Comparison of ENCODE assay signal across 17 mouse cellular contexts in genomic region chr13:96376871-96377270, GRCm38 (mm10). TPM values are rescaled to one million over a fixed set of nuclear protein-coding genes. Genes with fewer than 3 reads are reported as not detected.
DNase-seq lines count a peak whose midpoint lies in the region; ATAC-seq and TF ChIP-seq lines count a peak whose summit lies in the region.
"Had no signal": no experiment of that assay in that cellular context is flagged by ENCODE, and none has a peak within 500 bp of the region (broad histone marks: within the 10 kb centered on the region; RNA-seq: fewer than 3 reads in every experiment).

No protein-coding gene starts in this region.

- no peak for TF ChIP-seq CTCF in lung, postnatal 0 days (IDR thresholded peaks at IDR 0.05)

- H3K27ac ChIP-seq in heart, embryonic 12.5 days (ENCODE audit: poor library complexity, severe bottlenecking), result no peak overlapping the region
- H3K27ac ChIP-seq in embryonic facial prominence, embryonic 15.5 days (replicated peaks), result no peak overlapping the region
- H3K27ac ChIP-seq in lung, postnatal 0 days (ENCODE audit: low read length), result no peak overlapping the region
- H3K27ac ChIP-seq: heart, embryonic 13.5 days; hindbrain, embryonic 13.5 days; liver, embryonic 13.5 days; neural tube, embryonic 12.5 days had no signal

- no peaks in the 10 kb centered on the region; the same call in 1 of the 2 replicates for H3K9me3 ChIP-seq in heart, embryonic 12.5 days (replicated peaks)
- no peaks in the 10 kb centered on the region for H3K9me3 ChIP-seq in embryonic facial prominence, embryonic 15.5 days (replicated peaks)
- no peaks in the 10 kb centered on the region for H3K9me3 ChIP-seq in lung, postnatal 0 days (ENCODE audit: low read length)
- H3K9me3 ChIP-seq: heart, embryonic 13.5 days; hindbrain, embryonic 13.5 days; liver, embryonic 13.5 days; neural tube, embryonic 12.5 days had no signal

- peak; percentile 37 to 49 for DNase-seq in heart, postnatal 10 days
- DNase-seq in gastrocnemius, postnatal 10 days, result peak; percentile 54
- peak; percentile 27 for DNase-seq in lung, postnatal 0 days (ENCODE audit: low spot score)
- no peak for DNase-seq in layer of hippocampus, adult 8-10 months (ENCODE audit: low spot score in 2 of 2)
- DNase-seq: adrenal gland, postnatal 14 days; cerebellum, adult 9-11 months; forebrain, postnatal 0 days; kidney, postnatal 14 days; liver, embryonic 13.5 days; right cerebral cortex, postnatal 25 days had no signal

- H3K9ac ChIP-seq in heart, embryonic 12.5 days, result no peak overlapping the region
- no peak overlapping the region for H3K9ac ChIP-seq in embryonic facial prominence, embryonic 15.5 days
- H3K9ac ChIP-seq in lung, postnatal 0 days (replicated peaks; ENCODE audit: low read depth), result no peak overlapping the region
- H3K9ac ChIP-seq: forebrain, postnatal 0 days; heart, embryonic 13.5 days; hindbrain, embryonic 13.5 days; liver, embryonic 13.5 days; neural tube, embryonic 12.5 days had no signal

- H3K4me3 ChIP-seq in heart, embryonic 12.5 days, result no peak overlapping the region
- H3K4me3 ChIP-seq in embryonic facial prominence, embryonic 15.5 days (replicated peaks), result no peak overlapping the region
- no peak overlapping the region for H3K4me3 ChIP-seq in lung, postnatal 0 days (ENCODE audit: low read depth, low read length)
- H3K4me3 ChIP-seq: heart, embryonic 13.5 days; hindbrain, embryonic 13.5 days; liver, embryonic 13.5 days; neural tube, embryonic 12.5 days had no signal

- WGBS in heart, embryonic 12.5 days, result 90% methylated on average over 18 of the region's 18 CpGs
- 63% methylated on average over 18 of the region's 18 CpGs for WGBS in embryonic facial prominence, embryonic 15.5 days
- 74% methylated on average over 18 of the region's 18 CpGs for WGBS in lung, postnatal 0 days

- H3K36me3 ChIP-seq in heart, embryonic 12.5 days, result no peaks in the 10 kb centered on the region
- no peaks in the 10 kb centered on the region for H3K36me3 ChIP-seq in embryonic facial prominence, embryonic 15.5 days
- no peaks in the 10 kb centered on the region for H3K36me3 ChIP-seq in lung, postnatal 0 days (ENCODE audit: insufficient read depth, low read length)
- H3K36me3 ChIP-seq: heart, embryonic 13.5 days; hindbrain, embryonic 13.5 days; liver, embryonic 13.5 days; neural tube, embryonic 12.5 days had no signal

- intact Hi-C loops in heart, postnatal 10 days (cut with DNase I), result no loop called here

- H3K27me3 ChIP-seq in heart, embryonic 12.5 days (replicated peaks), result no peaks in the 10 kb centered on the region
- no peaks in the 10 kb centered on the region for H3K27me3 ChIP-seq in embryonic facial prominence, embryonic 15.5 days
- H3K27me3 ChIP-seq in lung, postnatal 0 days (replicated peaks; ENCODE audit: insufficient read depth, low read length), result no peaks in the 10 kb centered on the region
- H3K27me3 ChIP-seq: heart, embryonic 13.5 days; hindbrain, embryonic 13.5 days; liver, embryonic 13.5 days; neural tube, embryonic 12.5 days had no signal

- H3K4me1 ChIP-seq in heart, embryonic 12.5 days (replicated peaks), result no peaks in the 10 kb centered on the region
- no peaks in the 10 kb centered on the region for H3K4me1 ChIP-seq in embryonic facial prominence, embryonic 15.5 days
- no peaks in the 10 kb centered on the region for H3K4me1 ChIP-seq in lung, postnatal 0 days (ENCODE audit: insufficient read depth, low read depth, low read length)
- H3K4me1 ChIP-seq: heart, embryonic 13.5 days; hindbrain, embryonic 13.5 days; liver, embryonic 13.5 days; neural tube, embryonic 12.5 days had no signal

- TF ChIP-seq EP300 in lung, postnatal 0 days (IDR thresholded peaks at IDR 0.05), result no peak

- no peak for ATAC-seq in heart, embryonic 12.5 days (ENCODE audit: insufficient number of reproducible peaks, low FRiP score)
- no peak; the same call in 1 of the 2 replicates for ATAC-seq in embryonic facial prominence, embryonic 15.5 days (ENCODE audit: insufficient number of reproducible peaks, low FRiP score, low TSS enrichment, low read depth)
- no peak; the same call in 1 of the 2 replicates for ATAC-seq in lung, postnatal 0 days
- ATAC-seq in frontal cortex, adult (ENCODE audit: low TSS enrichment), result no peak
- ATAC-seq: forebrain, postnatal 0 days; intestine, postnatal 0 days had no signal

- no peak overlapping the region for H3K4me2 ChIP-seq in heart, embryonic 12.5 days
- 0 out of 2 replicates have a peak overlapping the region, but pooled peaks have one; percentile 15 for H3K4me2 ChIP-seq in embryonic facial prominence, embryonic 15.5 days (replicated peaks)
- H3K4me2 ChIP-seq in lung, postnatal 0 days (replicated peaks; ENCODE audit: low read depth, low read length), result no peak overlapping the region
- H3K4me2 ChIP-seq: heart, embryonic 13.5 days; hindbrain, embryonic 13.5 days; liver, embryonic 13.5 days; neural tube, embryonic 12.5 days had no signal

RNA-seq across cellular contexts. Expression of gene Poc5, which starts 11.2 kb away (rescaled TPM):
- 10 to 100 TPM; 13.1 to 15.0 TPM for total RNA-seq in heart, postnatal 10 days (2021)
- 13.7 and 14.1 TPM in 2 replicates for polyA plus RNA-seq in heart, embryonic 12.5 days (2016; fragmentation: Nextera tagmentation; extraction: Ambion mirVana)
- 14.3 and 20.6 TPM in 2 replicates for polyA plus RNA-seq in embryonic facial prominence, embryonic 15.5 days (2015; fragmentation: Nextera tagmentation; extraction: Ambion mirVana)
- total RNA-seq in gastrocnemius, postnatal 10 days (2021), result 10 to 100 TPM in 1 of 2 experiments, 1 to 10 TPM in 1; 7.4 to 10.8 TPM
- 9.2 and 13.4 TPM in 2 replicates for polyA plus RNA-seq in lung, postnatal 0 days (2015; fragmentation: Nextera tagmentation; extraction: Ambion mirVana)
- 10 to 100 TPM; 30.1 to 38.8 (median 32.8) TPM for total RNA-seq in layer of hippocampus, adult 8-10 months (2022)

Comparison
In these comparisons a context has a peak if more than half of its experiments do, and no peak if none do; other contexts are left out.
1. DNase-seq: peak in heart, postnatal 10 days (2 of 2), gastrocnemius, postnatal 10 days (single experiment) and lung, postnatal 0 days (single experiment); none in layer of hippocampus, adult 8-10 months (0 of 2).